22 mouse cellular contexts compared by ENCODE assay signal in the genomic region with DNA sequence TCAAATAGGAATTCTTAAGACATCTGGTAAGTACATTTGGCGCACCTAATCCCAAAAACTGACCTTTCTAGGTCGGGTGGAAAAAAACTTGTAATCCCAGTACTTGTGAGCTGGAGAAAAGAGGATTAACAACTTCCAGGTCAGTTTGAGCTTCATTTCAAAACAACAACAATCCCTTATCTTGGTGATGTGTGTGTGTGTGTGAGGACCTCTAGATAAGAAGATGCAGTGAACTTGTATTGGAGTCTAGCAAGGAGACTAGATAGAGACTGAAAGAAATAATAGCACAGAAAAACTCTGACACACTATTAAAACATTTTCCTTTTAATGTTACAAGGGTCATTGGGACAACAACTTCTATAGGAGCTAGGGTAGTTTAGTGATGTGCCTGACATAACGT. TPM values are rescaled to one million over a fixed set of nuclear protein-coding genes. Genes with fewer than 3 reads are reported as not detected.
DNase-seq lines count a peak whose midpoint lies in the region; ATAC-seq lines count a peak whose summit lies in the region.
"Had no signal": no experiment of that assay in that cellular context is flagged by ENCODE, and none has a peak within 500 bp of the region (broad histone marks: within the 10 kb centered on the region; RNA-seq: fewer than 3 reads in every experiment).

No protein-coding gene starts in this region.

- peaks cover 72% of the 10 kb centered on the region for H3K36me3 ChIP-seq in liver, embryonic 15.5 days (replicated peaks)

- H3K27me3 ChIP-seq in liver, embryonic 15.5 days: no peaks in the 10 kb centered on the region
- H3K27me3 ChIP-seq: embryonic facial prominence, embryonic 12.5 days; forebrain, embryonic 13.5 days; hindbrain, embryonic 12.5 days had no signal

- peak; percentile 68; the same call in 1 of the 2 replicates for ATAC-seq in erythroid progenitor cell, adult 5-6 weeks (replicated peaks; ENCODE audit: low FRiP score, poor library complexity, severe bottlenecking)
- ATAC-seq in liver, embryonic 15.5 days (ENCODE audit: insufficient read depth): peak; percentile 92
- peak; percentile 85 for ATAC-seq in megakaryocyte-erythroid progenitor cell, adult 5-6 weeks (replicated peaks; ENCODE audit: low FRiP score, low TSS enrichment, poor library complexity, severe bottlenecking)
- no peak for ATAC-seq in CD4-positive, CD25-positive, alpha-beta regulatory T cell, adult 4 months
- ATAC-seq: forebrain, embryonic 13.5 days; forebrain, postnatal 0 days; hindbrain, embryonic 16.5 days; inflammation-experienced regulatory T-cells, adult 6 months had no signal

- DNase-seq in retina, postnatal 1 day: peak; percentile 15
- no peak for DNase-seq in retina, embryonic 14.5 days (ENCODE audit: low spot score)
- DNase-seq in urinary bladder, postnatal 4 days (ENCODE audit: low spot score in 2 of 2): no peak
- DNase-seq in gastrocnemius, adult 18-20 months (ENCODE audit: low spot score): no peak
- DNase-seq: adrenal gland, postnatal 10 days; cerebellum, adult 11-12 months; cerebellum, postnatal 14 days; forebrain, postnatal 0 days; gastrocnemius, adult 2 months; gastrocnemius, postnatal 25 days; heart, adult 11 months; heart, postnatal 10 days; heart, postnatal 4 days had no signal

- no peak overlapping the region; the same call in 1 of the 2 replicates for H3K9ac ChIP-seq in liver, embryonic 15.5 days
- H3K9ac ChIP-seq: embryonic facial prominence, embryonic 12.5 days; forebrain, embryonic 13.5 days; forebrain, postnatal 0 days; hindbrain, embryonic 12.5 days had no signal

- H3K27ac ChIP-seq in liver, embryonic 15.5 days (replicated peaks): peak overlapping the region; percentile 60
- H3K27ac ChIP-seq: embryonic facial prominence, embryonic 12.5 days; forebrain, embryonic 13.5 days; gastrocnemius, adult 2 months; hindbrain, embryonic 12.5 days had no signal

- H3K9me3 ChIP-seq in liver, embryonic 15.5 days (replicated peaks): no peaks in the 10 kb centered on the region
- H3K9me3 ChIP-seq: embryonic facial prominence, embryonic 12.5 days; forebrain, embryonic 13.5 days; hindbrain, embryonic 12.5 days had no signal

- H3K4me3 ChIP-seq in liver, embryonic 15.5 days (replicated peaks): no peak overlapping the region
- H3K4me3 ChIP-seq: embryonic facial prominence, embryonic 12.5 days; forebrain, embryonic 13.5 days; gastrocnemius, adult 2 months; hindbrain, embryonic 12.5 days had no signal

- 56% methylated on average over 3 of the region's 3 CpGs for WGBS in liver, embryonic 15.5 days (ENCODE audit: insufficient replicate concordance)

- H3K4me2 ChIP-seq in liver, embryonic 15.5 days: peak overlapping the region; percentile 21
- H3K4me2 ChIP-seq: embryonic facial prominence, embryonic 12.5 days; forebrain, embryonic 13.5 days; hindbrain, embryonic 12.5 days had no signal

- peaks cover 21% of the 10 kb centered on the region for H3K4me1 ChIP-seq in liver, embryonic 15.5 days (replicated peaks)
- H3K4me1 ChIP-seq: embryonic facial prominence, embryonic 12.5 days; forebrain, embryonic 13.5 days; hindbrain, embryonic 12.5 days had no signal

RNA-seq across cellular contexts. Expression of a gene that starts 14.1 kb away (rescaled TPM):
- total RNA-seq in erythroid progenitor cell, adult 5-6 weeks (2015; ENCODE audit: low replicate concordance): 748 and 760 TPM in 2 replicates
- total RNA-seq in erythroid progenitor cell, adult 5-6 weeks (2017; ENCODE audit: low replicate concordance): 576 and 709 TPM in 2 replicates
- 250 and 334 TPM in 2 replicates for polyA plus RNA-seq in liver, embryonic 15.5 days (2015; fragmentation: Nextera tagmentation; extraction: Ambion mirVana)
- total RNA-seq in megakaryocyte-erythroid progenitor cell, adult 5-6 weeks (2014; fragmentation: Nextera tagmentation): 64.8 and 88.3 TPM in 2 replicates
- 72.8 and 122 TPM in 2 replicates for total RNA-seq in megakaryocyte-erythroid progenitor cell, adult 5-6 weeks (2017)
- total RNA-seq in gastrocnemius, adult 18-20 months (2021): 1 to 10 TPM; 7.2 to 8.2 TPM
- 100 to 1,000 TPM; 637 to 665 TPM for polyA plus RNA-seq in CD4-positive, CD25-positive, alpha-beta regulatory T cell, adult 4 months (2017; shearing (Covaris generic))

RNA-seq across cellular contexts. Expression of a gene that starts 27.6 kb away (rescaled TPM):
- 614 and 728 TPM in 2 replicates for total RNA-seq in erythroid progenitor cell, adult 5-6 weeks (2015; ENCODE audit: low replicate concordance)
- 193 and 335 TPM in 2 replicates for total RNA-seq in erythroid progenitor cell, adult 5-6 weeks (2017; ENCODE audit: low replicate concordance)
- 326 and 394 TPM in 2 replicates for polyA plus RNA-seq in liver, embryonic 15.5 days (2015; fragmentation: Nextera tagmentation; extraction: Ambion mirVana)
- total RNA-seq in megakaryocyte-erythroid progenitor cell, adult 5-6 weeks (2014; fragmentation: Nextera tagmentation): 3,409 and 3,689 TPM in 2 replicates
- total RNA-seq in megakaryocyte-erythroid progenitor cell, adult 5-6 weeks (2017): 865 and 930 TPM in 2 replicates
- total RNA-seq in gastrocnemius, adult 18-20 months (2021): 100 to 1,000 TPM; 395 to 447 TPM
- 1,000 to 10,000 TPM; 1,509 to 3,003 TPM for polyA plus RNA-seq in CD4-positive, CD25-positive, alpha-beta regulatory T cell, adult 4 months (2017; shearing (Covaris generic))

Comparison
In these comparisons a context has a peak if more than half of its experiments do, and no peak if none do; other contexts are left out.
1. RNA of a gene that starts 14.1 kb away (total RNA-seq): 576 to 760 TPM in erythroid progenitor cell, adult 5-6 weeks and 64.8 to 122 TPM in megakaryocyte-erythroid progenitor cell, adult 5-6 weeks; 7.2 to 8.2 TPM in gastrocnemius, adult 18-20 months; every median in the first group is over 4 times any median in the second.